ENCODE assay signal across 8 mouse cellular contexts in genomic region chr1:79775927-79776458, GRCm38 (mm10). TPM values are rescaled to one million over a fixed set of nuclear protein-coding genes. Genes with fewer than 3 reads are reported as not detected.
DNase-seq lines count a peak whose midpoint lies in the region; ATAC-seq lines count a peak whose summit lies in the region.

Mrpl44 (plus strand) TSS chr1:79776018.
Wdfy1 (minus strand) TSS chr1:79776143.

- ATAC-seq in forebrain, embryonic 14.5 days, result peak; percentile 100
- peak; percentile 99 for ATAC-seq in neural tube, embryonic 15.5 days (ENCODE audit: low FRiP score)

- peak within 1 kb of the TSS; percentile 63 for H3K4me2 ChIP-seq in forebrain, embryonic 14.5 days (ENCODE audit: low read length)
- peak within 1 kb of the TSS; percentile 60 for H3K4me2 ChIP-seq in neural tube, embryonic 15.5 days

- DNase-seq in ES-CJ7 (ENCODE audit: low read depth, low spot score), result peak; percentile 98
- DNase-seq in cerebellum, adult 11 months, result peak; percentile 97
- DNase-seq in forebrain, embryonic 14.5 days (ENCODE audit: low spot score), result peak; percentile 97
- peak; percentile 97 to 99 for DNase-seq in heart, postnatal 14 days
- DNase-seq in layer of hippocampus, adult 11-12 months (ENCODE audit: low spot score), result peak; percentile 98
- DNase-seq in lung, adult 18-20 months, result peak; percentile 97 to 98
- DNase-seq in testis, postnatal 14 days (ENCODE audit: low spot score), result peak; percentile 94

- H3K9ac ChIP-seq in forebrain, embryonic 14.5 days (ENCODE audit: low read length), result peak within 1 kb of the TSS; percentile 95
- peak within 1 kb of the TSS; percentile 91 for H3K9ac ChIP-seq in neural tube, embryonic 15.5 days (replicated peaks)

- H3K27me3 ChIP-seq in forebrain, embryonic 14.5 days (replicated peaks; ENCODE audit: control insufficient read depth, insufficient read depth, low read length), result no peaks in the 10 kb centered on the region
- no peaks in the 10 kb centered on the region for H3K27me3 ChIP-seq in neural tube, embryonic 15.5 days (replicated peaks)

- H3K9me3 ChIP-seq in forebrain, embryonic 14.5 days (replicated peaks; ENCODE audit: control insufficient read depth, low read length), result no peaks in the 10 kb centered on the region
- no peaks in the 10 kb centered on the region for H3K9me3 ChIP-seq in neural tube, embryonic 15.5 days (replicated peaks)

- intact Hi-C loops in heart, postnatal 14 days (cut with DNase I), result no loop called here

- H3K4me3 ChIP-seq in forebrain, embryonic 14.5 days (ENCODE audit: low read depth, low read length), result peak within 1 kb of the TSS; percentile 77
- H3K4me3 ChIP-seq in neural tube, embryonic 15.5 days (replicated peaks), result peak within 1 kb of the TSS; percentile 99

- peak within 1 kb of the TSS; percentile 91 for H3K27ac ChIP-seq in forebrain, embryonic 14.5 days (ENCODE audit: low read depth, low read length)
- peak within 1 kb of the TSS; percentile 91 for H3K27ac ChIP-seq in neural tube, embryonic 15.5 days (replicated peaks)

- H3K4me1 ChIP-seq in forebrain, embryonic 14.5 days (ENCODE audit: control insufficient read depth, insufficient read depth, low read length), result 0 out of 2 replicates have a peak, but pooled peaks cover 2% of the 10 kb centered on the region
- H3K4me1 ChIP-seq in neural tube, embryonic 15.5 days, result peaks cover 23% of the 10 kb centered on the region

- H3K36me3 ChIP-seq in forebrain, embryonic 14.5 days (ENCODE audit: control insufficient read depth, insufficient read depth, low read length), result peaks cover 32% of the 10 kb centered on the region
- peaks cover 30% of the 10 kb centered on the region for H3K36me3 ChIP-seq in neural tube, embryonic 15.5 days

- under 1% methylated on average over 38 of the region's 38 CpGs for WGBS in forebrain, embryonic 14.5 days
- WGBS in neural tube, embryonic 15.5 days, result under 1% methylated on average over 38 of the region's 38 CpGs

RNA-seq across cellular contexts. Expression of gene Mrpl44, which starts in this region (rescaled TPM):
- 42.7 and 46.6 TPM in 2 replicates for polyA plus RNA-seq in forebrain, embryonic 14.5 days (2014; fragmentation: Nextera tagmentation; extraction: Ambion mirVana)
- total RNA-seq in heart, postnatal 14 days (2021), result 10 to 100 TPM; 56.9 to 58.5 TPM
- 40.3 and 43.9 TPM in 2 replicates for polyA plus RNA-seq in neural tube, embryonic 15.5 days (2015; fragmentation: Nextera tagmentation; extraction: Ambion mirVana)

RNA-seq across cellular contexts. Expression of gene Wdfy1, which starts in this region (rescaled TPM):
- 69.8 and 75.5 TPM in 2 replicates for polyA plus RNA-seq in forebrain, embryonic 14.5 days (2014; fragmentation: Nextera tagmentation; extraction: Ambion mirVana)
- total RNA-seq in heart, postnatal 14 days (2021), result 10 to 100 TPM; 18.6 to 23.0 TPM
- polyA plus RNA-seq in neural tube, embryonic 15.5 days (2015; fragmentation: Nextera tagmentation; extraction: Ambion mirVana), result 96.3 and 104 TPM in 2 replicates

Comparison
In these comparisons a context has a peak if more than half of its experiments do, and no peak if none do; other contexts are left out.
1. Peak in every context shown above with its lines: DNase-seq, ATAC-seq, H3K4me3 ChIP-seq and H3K27ac ChIP-seq.